Mouse (Mus musculus) mature B cell (primary cell): ENCODE data around the gene Krt26.

Experiments used
- in situ Hi-C: fragments of 300-500 bp; cut with MboI; formaldehyde crosslinking; loops from 2 replicates; pipeline ENCODE4 v1.14.3; 2019

The Krt26 gene

DNA sequence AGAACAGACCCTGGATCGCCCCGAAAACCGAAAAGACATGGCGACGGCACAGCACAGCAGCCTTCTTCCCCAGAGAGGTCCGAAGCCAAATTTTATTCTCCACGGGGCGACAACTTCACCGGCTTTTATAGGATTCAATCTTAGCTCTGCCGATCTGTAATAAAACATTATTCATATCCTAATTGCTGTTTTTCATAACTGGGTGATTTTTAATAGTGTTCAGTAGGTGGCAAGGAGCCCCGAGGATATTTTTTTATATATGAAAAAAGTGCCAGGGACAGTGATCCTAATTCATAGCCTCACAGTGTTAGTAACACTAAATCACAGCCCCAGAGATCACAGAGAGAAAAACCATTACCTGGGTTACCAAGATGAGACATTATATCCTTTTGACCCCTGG, at the start of gene Krt26:
Gene Krt26 (minus strand): TSS at position 101 of the 400 bp plus-strand sequence.
- in situ Hi-C loops: no loop called here

DNA sequence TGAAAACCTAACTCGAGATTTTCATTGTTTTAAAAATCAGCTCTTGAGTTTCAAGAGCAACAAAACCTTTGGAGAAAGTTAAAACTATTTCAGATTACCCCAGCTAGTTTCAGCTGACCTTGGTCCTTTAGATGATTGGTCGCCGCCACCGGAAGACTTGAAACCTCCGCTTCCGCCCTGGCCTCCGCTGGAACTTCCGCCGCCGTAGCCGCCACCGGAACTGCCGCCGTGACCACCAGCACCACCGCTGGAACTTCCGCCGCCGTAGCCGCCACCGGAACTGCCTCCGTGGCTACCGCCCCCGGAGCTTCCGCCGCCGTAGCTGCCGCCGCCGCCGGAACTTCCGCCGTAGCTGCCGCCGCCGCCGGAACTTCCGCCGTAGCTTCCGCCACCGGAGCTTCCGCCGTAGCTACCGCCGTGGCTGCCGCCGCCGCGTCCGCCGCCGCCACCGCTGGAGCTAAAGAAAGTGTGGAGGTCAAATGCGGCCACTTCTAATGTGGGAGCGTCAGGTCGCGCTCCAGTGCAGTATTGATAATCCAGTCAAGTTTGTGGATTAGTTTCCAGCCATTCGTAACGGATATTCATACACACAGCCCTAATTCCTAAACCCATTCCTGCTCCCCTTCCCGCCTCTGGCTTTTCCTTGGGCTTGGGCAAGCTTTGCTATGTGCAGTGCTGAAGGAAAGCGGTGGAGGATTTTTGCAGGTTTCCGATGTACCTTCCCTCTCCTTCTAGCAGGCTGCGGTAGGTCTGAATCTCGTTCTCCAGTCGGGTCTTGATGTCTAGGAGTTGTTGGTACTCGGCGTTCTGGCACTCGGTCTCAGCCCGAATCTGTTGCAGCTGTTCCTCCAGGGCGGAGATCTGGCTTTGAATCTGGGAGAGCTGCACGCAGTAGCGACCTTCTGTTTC, 48.3 kb upstream of the Krt26 start:
- in situ Hi-C loops: loop anchor here (25.0 kb wide), 1 partner anchor 901 kb away; no protein-coding TSS in a partner anchor

DNA sequence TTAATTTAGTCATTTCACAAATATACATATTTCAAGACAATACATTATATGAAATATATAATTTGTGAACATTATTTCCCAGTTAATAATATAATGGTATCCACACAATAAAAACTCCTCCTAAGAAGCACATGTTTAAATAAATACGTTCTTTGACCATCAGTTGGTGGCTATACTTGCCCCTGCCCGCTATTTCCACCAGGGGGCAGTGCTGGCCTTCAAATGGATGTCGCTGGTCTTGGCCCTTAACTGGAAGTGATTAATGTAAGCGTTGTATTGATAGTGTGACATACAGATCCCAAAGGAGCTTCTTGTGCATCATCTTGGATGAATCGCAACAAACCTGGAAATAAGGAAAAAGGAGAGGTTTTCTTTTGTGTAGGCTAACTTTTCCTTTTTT, 41.8 kb upstream of the Krt26 start:
- in situ Hi-C loops: loop anchor here (25.0 kb wide), 1 partner anchor 908 kb away; no protein-coding TSS in a partner anchor

DNA sequence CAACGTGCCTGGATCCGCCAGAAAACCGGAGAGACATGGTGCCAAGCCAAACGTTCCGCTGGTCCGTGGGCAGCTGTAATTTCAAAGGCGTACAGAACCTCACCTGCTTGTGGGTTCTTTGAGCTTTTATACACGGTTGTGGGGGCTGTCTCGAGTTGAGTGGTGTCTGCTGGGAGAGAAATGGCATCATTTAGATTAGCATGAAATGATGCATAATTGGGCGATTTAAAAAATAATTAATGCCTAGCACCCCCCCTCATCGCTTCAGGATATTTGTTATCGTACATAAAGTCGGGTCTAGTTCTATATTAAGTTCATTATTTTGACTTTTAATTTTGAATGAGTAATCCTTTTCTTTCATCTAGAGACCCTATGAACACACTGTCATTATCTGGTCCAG, 37.0 kb upstream of the Krt26 start, which contains the start of gene Krt28:
Gene Krt28 (minus strand): TSS at position 101 of the 400 bp plus-strand sequence.
- in situ Hi-C loops: loop anchor here (25.0 kb wide), 1 partner anchor 912 kb away; no protein-coding TSS in a partner anchor

DNA sequence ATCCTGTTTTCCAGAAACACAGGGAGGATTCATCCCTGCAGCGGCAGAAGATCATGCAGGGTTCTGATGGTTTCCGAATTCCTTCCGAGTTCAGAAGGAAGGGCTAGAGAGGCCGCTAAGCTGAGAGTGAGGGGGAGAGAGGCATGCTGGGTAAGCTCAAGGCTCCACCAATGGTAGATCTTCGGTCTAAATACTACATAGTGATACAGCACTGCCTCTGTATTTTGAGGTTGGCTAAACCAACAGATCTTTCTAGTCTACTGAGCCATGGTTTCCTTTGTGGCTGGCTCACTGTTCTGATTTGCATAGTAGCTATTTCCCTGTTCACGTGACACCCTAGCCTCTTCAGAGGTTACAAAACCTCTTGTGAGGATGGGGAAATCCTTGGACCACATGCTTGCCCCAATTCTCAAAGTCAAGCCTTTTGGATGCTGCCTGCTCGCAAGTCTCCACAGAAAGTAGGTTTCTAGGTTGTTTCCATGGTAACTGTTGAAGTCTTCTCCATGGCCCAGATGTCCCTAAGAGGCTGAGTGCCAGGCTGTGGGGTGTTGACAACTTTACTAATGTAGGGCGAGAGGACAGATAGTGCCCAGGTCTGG, 32.2 kb upstream of the Krt26 start:
- in situ Hi-C loops: no loop called here

DNA sequence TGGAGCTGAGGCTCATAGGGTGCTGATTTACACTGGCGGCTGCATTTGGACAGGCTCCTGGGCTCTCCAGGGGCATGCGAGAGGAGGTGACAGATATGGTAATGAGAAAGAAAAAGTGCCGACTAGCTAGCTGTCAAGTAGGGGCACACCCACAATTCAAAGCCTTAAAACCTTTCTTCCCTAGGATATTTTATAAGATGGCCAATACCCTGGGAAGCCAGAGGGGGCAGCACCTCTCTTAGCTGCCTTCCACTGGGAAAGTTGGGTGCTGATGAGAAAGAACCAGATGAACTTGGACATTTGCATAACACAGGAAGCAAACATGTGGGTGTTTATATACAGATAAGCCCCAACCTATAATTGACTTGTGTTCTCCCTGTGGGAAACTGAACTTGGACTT, 31.5 kb upstream of the Krt26 start:
- in situ Hi-C loops: no loop called here

DNA sequence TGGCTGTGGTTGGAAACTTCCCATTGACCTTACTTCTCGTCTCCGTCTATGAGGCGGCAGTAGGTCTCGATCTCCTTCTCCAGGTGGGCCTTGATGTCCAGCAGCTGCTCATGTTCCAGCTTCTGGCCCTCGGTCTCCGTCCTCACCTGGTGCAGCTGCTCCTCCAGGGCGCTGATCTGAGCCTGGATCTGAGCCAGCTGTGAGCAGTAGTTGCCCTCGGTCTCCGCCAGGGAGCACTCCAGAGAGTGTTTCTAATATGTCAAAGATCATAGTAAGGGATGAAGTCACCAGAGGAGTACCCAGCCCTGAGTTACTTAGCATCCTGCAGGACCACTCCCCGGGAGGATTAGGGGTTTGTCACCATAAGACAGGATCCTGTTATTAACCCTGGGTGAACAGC, 29.0 kb upstream of the Krt26 start:
- in situ Hi-C loops: no loop called here

DNA sequence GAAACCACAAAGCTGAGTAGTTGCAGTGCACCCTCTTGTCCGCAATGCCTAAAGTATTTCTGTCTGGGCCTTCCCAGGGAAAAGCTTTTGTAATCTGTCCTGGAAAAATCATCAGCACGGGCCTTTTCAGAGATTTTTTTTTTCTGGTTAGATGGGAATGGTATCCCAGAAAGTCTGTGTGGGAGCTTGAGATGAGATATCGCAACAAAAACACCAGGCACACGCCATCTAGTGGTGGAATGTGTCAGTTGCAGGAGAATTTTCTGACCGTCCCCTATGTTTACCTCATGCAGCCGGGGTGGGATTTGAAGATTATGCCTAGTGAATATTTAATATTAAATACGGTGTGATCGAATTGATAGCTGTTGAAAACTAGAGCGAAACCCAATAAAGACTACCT, 26.6 kb upstream of the Krt26 start:
- in situ Hi-C loops: no loop called here

DNA sequence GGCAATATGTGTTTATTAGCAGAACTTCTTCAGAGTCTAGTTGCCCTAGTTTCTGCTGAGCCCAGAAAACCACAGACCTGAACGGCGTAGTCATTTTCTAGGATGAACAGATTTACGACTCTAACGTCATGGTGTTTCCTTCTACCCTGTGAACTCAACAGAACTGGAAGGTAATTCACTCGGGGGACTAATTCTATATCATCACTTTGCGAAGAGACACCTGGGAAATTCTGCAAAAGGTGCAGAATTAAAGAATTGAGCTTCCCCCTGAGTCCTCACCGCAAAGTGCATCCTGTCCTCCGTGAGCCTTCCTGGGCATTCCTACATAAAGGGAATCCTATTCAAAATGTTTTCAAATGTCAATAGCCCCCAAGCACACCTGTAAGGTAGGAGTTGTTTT, 23.7 kb upstream of the Krt26 start:
- in situ Hi-C loops: no loop called here

DNA sequence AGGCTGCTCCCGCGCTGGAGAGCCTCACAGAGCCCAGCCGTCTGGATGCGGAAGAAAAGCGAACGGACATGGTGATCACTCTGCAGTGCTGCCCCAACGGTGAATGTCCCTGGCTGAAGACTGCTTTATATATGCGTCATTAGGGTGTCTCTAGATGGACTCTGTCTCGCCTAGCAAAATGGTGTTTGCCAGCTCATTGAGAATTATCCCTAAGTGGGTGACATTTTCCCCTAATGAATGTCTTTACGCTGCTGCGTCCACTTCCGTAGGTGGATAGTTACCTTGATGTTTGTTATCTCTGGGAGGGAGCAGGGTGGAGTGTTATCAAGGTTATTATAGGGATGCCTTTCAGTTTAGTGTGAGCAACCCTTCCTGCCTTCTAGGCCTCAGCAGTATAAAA, 13.2 kb upstream of the Krt26 start, which contains the start of gene Krt27:
Gene Krt27 (minus strand): TSS at position 101 of the 400 bp plus-strand sequence.
- in situ Hi-C loops: no loop called here

DNA sequence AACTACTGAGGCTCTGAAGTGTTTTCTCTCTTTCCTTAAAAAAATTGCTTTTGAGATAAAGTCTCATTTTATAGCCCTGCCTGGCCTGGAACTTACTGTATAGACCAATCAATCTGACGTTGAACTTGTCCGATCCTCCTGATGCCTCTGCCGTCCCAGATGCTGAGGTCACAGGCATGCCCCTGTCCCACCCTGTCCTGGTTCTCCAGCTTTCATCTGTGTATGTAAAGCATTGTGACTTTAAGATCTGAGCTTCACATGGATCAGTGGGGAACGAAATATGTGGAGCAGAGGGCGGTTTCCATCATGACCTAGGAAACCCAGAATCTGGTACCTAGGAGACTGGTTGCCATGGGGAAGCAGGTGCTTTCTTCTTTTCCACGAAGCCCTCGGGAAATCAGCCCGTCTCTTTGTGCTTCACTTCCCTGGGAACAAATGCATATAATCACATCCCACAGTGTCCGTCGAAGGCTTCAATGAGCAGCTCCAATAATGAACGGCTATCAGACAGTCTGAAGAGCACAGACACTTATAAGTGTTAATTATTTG, 1.6 kb upstream of the Krt26 start:
- in situ Hi-C loops: no loop called here

DNA sequence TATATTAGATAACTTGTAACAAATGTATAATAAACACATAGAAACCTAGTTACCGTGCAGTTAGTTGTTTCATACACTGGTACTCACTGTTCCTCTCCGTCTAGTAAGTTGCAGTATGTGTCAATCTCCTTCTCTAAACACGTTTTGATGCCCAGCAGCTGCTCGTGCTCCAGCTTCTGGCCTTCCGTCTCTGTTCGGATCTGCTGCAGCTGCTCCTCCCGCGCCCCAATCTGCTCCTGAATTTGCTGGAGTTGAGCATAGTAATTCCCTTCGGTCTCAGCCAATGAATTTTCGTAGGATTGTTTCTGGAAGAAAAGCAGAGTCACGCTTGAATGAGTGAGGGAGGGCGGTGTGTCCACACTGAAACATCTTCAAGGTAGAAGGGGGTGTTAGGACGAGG, 4.3 kb downstream of the Krt26 start:
- in situ Hi-C loops: no loop called here

DNA sequence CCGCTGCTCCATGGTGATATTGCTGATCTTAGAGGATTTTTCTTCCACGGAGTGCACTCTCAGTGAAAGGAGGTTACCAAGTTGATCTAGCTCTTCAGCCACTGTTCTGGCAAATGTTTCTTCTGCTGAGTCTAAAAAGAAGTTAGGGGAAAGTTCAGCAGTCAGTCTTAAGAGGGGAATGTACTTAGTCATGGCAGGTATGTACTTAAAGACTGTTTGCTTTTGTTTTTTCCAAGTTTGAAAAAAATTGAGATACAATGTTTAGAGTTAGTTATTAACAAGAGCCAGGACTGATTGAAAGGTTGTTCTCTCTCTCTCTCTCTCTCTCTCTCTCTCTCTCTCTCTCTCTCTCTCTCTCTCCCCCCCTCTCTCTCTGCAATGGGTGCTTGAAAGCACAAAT, 8.1 kb downstream of the Krt26 start:
- in situ Hi-C loops: no loop called here

DNA sequence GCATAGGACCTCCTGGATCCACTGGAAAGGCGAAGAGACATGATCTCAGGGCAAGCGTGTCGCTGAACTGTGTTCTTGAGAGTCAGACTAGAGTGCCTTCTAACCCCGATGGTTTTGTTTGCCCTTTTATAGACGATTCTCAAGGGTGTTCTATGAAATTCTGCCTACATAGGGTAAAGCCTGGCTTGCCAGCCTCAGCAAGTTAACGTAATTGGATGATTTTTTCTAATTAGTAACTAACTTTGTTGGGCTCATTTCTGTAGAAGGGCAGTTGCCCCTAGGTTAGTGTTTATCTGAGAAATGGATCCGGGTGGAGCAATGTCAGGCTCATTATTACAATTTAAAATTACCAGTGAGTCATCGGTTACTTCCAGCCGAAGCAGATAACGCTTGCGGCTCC, 14.9 kb downstream of the Krt26 start, which contains the start of gene Krt25:
Gene Krt25 (minus strand): TSS at position 101 of the 400 bp plus-strand sequence.
- in situ Hi-C loops: no loop called here

DNA sequence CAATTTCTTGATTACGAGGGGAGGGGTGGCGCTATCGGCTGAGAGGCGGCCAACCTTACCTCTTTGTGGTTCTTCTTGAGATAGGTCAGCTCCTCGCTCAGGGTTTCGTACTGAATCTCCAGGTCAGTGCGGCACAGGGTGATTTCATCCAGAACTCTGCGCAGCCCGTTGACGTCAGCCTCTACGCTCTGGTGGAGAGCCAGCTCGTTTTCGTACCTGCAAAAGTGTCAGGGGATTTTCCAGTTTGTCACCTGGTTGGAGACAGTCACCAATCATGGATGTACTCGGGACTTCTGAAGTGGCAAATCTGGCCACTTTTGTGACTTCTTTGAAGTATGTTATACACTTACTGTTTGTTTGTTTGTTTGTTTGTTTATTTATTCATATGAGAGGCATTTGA, 16.7 kb downstream of the Krt26 start:
- in situ Hi-C loops: no loop called here

DNA sequence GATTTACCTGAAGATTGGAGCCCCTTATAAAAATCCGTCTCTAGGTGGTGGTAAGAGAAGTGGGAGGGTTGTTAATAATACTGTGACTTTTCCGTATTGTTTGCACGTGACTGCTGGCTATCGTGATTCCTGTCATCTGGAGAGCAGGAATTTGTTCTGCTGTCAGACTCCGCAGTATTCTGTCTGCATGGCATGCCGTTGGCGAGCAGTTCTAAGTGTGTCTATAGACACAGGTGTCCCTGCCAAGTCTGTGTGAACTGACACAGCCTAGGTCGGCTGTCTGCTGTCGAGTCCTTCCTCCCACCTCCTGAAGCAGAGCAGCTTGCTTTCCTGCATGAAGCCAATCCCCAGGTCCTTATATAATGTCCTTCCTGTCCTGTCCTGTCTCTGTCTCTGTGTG, 18.6 kb downstream of the Krt26 start:
- in situ Hi-C loops: no loop called here

DNA sequence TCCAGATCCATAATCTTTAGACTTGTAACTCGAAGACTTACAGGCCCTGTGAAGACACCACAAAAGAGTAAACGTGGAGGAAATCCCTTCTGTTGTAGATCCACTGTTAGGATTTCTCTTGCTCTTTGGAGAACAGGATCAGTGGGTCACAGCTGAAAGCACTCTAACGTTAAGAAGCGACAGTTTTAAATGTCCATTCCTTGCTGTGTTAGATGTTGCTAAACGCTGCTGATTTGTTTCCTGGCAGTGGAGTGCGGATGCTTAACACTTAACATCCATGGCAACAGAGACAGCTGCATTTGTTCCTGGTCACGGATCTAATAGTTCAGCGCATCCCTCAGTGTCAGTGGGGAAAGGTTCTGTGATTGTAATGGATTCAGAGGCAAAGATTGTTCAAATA, 21.2 kb downstream of the Krt26 start:
- in situ Hi-C loops: no loop called here

DNA sequence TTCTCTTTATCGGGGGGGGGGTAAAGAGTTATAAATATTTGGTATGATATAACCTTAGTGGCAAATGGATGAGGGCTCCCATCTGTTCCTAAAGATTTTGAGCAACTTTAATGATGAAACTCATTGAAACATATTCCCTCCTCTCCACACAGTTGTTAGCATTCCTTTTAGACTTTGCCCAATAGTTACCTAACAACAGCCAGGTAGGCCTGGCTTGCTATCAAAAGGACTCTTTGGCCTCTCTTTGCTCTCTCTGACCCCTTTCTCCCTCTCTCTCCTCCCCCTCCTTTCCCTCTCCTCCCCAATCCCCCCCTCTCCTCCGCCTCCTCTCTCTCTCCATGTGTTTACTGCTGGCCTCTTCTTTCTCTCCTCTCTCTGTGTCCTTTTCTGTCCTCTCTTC, 23.2 kb downstream of the Krt26 start:
- in situ Hi-C loops: no loop called here

DNA sequence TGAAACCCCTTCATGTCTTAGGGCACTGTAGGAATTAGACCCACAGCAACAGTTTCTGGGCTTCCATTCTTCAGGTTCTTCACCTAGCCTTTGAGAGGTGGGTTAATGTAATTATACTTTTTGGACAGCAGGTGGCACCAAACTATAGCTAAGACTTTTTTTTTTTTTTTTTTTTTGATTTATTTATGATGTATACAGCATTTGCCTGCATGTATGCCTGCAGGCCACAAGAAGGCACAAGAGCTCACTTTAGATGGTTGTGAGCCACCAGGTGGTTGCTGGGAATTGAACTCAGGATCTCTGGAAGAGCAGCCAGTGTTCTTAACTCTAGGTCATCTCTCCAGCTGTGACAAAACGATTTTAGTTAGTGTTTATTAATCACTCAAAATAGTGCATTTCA, 26.9 kb downstream of the Krt26 start:
- in situ Hi-C loops: no loop called here

DNA sequence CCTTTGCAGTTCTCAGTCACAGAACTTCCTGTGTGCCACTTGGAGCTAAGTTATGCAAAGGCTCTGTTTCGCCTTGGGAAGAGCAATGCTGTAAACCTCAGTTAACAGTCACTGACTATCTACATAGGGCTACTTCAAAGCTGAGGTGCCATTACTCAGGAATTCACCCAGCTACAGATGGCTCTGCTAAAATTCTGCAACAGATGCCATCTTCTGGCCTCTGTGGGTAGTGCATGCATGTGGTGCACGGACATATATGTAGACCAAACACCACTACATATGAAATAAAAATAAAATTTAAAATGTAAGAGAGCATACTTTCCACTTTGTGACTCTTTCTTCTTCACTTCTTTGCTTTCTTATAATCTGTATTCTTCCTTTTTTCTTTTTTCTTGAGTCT, 30.2 kb downstream of the Krt26 start:
- in situ Hi-C loops: no loop called here

DNA sequence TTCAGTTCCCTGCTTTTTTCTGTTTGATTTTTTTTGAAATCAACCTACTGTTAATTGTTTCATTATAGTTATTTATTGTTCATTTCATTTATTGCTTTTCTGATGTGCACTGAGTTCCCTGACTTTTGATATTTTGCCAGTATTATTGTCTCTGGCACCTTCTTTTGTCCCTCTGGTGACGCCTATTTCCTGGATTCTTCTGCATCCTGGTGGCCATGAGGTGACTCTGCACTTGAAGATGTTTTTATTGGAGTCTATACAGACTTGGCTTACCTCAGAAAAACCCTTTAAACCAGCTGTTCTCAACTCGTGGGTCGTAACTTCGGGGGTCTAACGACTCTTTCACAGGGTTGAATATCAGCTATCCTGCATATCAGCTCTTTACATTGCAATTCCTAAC, 42.7 kb downstream of the Krt26 start:
- in situ Hi-C loops: no loop called here

DNA sequence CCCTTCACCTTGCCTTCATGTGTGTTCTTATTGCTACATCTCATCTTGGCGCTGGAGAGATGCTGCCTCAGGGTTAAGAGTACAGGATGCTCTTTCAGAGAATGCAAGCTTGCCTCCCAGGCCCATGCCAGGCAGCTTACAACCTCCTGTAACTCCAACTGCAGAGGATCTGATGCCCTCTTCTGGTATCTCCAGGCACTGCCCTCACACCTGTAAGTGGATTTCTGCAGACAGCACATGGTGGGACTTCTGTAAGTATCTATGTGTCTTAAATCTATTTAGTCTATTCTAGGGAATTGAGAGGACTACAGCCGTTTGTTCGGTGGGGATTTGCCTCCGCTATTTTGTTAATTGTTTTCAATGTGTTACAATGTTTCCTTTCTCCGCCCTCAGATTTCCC, 44.9 kb downstream of the Krt26 start:
- in situ Hi-C loops: loop anchor here (5.0 kb wide), 1 partner anchor 96 kb away; no protein-coding TSS in a partner anchor
